Mouse (Mus musculus) 416B (cell line): Measurements from ENCODE around the gene Lnx2.
A peak's percentile ranks its signal among the peaks of the same experiment; 100 is the strongest.

Experiments
- DNase-seq: peaks from one replicate; pipeline ENCODE4 v3.0.0; 2011; ENCODE audit warnings: low read depth

Gene Lnx2

DNA sequence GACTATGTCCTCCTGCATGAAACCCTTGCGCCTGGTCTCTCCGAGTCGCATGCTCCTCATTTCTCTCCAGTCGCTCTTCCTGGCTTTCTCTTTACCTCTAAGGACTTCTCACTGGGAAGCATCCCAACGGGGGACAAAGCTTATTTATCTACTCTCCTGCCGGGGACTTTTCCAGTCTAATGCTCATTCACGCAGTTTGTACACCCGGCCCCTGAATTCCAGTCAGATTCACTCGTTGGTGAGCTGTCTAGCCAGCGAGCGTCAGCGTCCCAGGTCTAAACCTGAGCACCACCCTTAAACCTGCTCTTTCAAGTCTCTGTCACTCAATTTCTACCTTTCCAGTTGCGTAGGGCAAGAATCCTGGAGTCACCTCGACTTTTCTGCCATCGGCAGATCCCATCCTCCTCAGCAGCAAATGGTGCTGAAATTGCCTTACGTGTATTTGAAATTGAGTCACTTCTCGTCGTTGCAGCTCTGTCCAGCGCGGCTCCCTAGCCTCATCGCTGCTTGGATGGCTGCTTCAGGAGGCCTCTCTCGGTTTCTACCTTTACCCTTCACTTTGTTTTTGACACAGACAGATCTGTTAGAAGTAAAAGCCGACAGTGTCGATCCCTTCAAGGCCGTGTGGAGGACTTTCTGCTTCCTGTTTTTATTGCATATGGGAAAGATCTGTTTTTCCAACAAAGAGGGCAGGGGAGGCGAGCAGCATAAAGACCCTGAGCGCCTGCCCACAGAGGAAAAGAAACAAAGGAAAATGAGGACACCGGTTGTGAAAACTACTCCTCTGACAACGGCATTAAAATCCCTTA, 24.7 kb downstream of the Lnx2 start:
- no peak for DNase-seq

DNA sequence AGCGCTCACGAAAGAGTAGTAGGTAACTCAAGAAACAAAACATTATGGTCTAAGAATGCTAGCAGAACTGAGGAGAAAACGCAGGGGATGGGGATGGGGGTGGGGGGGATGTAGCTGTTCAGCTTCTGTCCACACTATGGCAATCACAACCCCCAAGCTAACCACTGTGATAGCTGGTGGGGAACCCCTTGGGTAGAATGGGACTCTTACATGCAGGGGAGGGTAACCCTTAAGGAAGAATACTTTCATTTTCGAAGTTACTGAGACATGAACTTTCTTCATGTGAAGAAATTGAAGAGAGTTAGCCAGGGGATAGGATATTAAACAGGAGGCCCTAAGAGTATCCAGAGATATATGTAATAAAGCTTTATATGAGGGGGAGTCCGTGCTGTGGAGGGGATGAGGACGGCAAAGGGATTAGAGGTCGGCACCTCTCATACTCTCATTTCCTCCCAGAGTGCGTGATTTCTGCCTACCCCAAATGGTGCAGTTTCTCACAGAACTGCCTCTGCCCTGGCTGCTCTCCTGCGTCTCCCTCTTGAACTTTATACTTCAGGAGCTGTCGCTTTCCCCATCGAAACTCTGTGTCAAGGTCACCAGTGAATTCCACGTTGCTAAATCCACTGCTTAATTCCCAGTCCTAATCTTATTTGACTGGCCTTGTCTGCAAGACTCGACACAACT, 25.4 kb downstream of the Lnx2 start:
- DNase-seq, result peak; percentile 54

DNA sequence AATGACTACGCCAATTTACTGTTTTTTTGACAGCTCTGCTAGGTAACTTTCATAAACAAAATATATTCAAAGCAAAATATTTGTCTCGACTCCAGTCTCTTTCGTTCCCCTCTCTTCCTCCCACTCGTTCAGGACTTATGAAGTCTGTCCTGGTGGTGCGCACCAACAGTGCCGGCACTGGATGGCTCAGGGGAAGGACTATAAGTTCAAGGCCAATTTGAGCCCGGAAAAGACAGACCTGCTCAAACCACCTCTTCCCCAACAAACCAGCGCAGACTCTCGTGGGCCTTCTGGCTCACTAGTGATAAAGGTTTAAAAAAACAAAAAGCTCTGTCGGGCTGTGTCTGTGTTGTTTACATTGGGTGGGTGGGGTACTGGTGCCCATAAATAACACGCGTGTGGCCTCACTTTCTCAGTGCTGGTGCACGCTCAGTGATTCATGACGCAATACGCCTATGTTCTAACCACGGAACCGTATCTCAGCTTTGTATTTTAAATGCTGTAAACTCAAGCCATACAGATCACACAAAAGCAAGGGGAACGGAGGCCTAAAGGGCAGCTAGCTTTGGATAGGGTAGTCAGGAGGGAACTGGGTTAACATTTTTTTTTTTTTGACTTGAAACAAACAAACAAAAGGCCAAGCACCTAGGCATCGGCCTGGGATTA, 26.7 kb downstream of the Lnx2 start:
- DNase-seq, result peak; percentile 79

DNA sequence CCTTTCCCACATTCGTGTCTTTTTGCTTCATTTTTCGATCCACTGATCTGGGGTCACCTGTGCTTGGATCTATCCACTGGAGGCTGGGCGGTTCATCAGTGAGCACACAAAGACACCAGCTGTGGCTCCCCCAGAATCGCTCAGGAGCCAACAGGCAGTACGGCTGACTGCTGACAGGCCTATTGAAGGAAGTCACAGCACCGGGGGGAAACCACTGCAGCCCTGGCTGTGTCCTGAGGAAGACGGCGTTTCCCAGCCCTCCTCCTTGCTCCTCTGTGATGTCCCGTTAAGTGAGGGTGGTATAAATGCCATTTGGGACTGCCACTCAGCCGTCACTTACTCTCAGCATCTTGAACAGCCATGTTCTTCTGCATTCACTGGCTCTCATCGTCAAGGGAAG, 30.5 kb downstream of the Lnx2 start:
- no peak for DNase-seq

DNA sequence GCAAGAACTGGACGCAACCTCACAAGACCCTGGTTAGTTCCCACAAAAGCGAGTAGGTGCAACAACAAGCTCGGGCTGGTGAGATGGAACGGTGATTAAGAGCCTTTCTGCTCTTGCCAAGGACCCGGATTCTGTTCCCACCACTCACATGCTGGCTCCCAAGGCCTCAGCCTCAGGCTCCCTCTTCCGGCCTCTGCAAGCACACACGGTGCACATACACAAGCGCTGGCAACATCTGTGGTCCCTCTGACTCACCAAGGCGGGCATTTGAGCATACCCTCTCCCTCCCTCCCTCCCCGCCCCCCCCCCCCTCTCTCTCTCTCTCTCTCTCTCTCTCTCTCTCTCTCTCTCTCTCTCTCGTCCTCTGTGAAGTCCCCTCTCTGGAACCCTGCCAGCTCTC, 31.1 kb downstream of the Lnx2 start:
- DNase-seq, result peak; percentile 28

DNA sequence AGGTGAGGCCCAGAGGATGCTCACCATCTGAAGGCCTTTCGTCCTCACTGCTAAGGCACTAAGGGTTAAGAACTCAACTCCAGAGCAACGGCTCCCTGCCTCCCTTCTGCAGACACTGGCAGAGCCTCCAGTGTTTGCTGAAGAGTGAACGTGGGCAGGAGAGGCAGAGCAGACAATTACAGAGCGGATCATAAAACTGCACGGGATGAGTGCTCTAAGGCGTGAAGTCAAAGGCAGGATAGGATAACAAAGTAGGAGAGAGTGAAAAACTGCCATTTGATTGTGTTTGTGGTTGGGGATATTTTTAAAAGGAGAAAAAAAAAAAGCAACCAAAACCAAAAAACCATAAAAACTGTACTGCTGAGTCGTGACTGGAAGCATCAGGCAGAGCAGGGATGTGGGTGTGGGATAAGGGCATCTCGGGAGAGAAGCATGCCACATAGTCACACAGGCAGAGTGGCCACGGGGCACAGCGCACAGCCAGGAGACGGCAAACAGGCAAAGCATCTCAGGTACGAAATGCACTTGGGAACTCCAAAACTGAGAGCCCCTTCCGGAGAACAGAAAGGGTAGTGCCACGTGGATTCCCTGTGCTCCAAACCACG, 33.0 kb downstream of the Lnx2 start:
- DNase-seq, result no peak

DNA sequence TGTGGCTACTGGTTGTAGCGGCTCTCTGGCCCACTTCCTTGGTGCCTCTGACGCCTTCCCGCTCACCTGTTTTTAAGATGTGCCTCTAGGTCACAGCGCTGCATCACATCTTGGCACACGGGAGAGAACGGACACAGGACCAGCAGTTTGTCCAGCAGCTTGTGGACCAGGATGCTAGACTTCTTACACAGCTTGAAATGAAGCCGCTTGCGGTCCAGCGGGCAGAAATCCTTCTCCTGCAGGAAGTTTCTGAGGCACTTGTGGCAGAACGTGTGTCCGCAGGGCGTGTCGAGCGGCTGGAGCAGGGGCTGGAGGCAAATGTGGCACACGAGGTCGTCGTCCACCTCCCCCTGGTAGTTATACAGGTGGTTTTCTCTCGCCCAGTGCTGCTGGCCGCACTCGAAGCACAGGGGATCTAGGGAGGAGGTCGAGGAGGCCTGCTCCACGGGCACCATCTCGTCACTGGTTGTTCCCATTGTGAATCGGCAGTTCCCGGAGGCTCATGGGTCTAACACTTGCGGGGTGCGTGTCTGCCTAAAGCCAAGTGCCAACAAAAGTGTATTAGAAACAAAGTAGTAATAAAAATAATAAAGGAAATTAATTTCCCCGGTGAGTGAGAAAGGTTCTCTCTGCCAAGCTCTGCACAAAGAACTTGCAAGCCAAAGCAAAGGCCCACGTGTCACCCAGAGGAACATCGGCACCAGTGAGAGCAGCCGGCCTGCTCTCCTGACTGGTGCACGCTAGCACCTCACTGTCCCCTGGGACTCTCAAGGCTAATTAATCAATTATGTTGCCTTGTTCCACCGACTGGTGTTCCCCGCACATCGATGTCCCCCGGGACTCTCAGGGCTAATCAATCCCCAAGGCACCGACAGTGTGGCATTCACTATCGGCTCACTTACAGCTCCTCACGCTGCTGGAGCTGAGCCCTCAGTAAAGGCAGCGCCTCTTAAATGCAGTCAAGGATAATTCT, 34.1 kb downstream of the Lnx2 start:
- DNase-seq, result no peak

DNA sequence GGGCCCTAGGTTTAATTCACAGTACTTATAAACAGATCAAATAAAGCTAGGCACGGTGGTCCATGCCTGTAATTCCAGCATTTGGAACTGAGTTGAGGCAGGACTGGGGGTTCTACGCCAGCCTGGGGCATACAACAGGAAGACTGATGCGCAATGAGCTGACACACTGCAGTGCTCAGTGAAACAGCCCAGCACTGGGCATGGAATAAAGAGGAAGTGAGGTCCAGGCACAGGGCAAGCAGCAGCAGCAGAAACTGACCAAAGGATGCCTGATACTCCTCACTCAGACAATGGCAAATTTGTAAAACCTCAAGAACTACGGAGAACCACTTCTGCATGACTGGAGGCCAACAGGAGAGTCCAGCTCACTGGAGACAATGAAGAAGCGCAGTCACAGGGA, 37.0 kb downstream of the Lnx2 start:
- peak; percentile 39 for DNase-seq

DNA sequence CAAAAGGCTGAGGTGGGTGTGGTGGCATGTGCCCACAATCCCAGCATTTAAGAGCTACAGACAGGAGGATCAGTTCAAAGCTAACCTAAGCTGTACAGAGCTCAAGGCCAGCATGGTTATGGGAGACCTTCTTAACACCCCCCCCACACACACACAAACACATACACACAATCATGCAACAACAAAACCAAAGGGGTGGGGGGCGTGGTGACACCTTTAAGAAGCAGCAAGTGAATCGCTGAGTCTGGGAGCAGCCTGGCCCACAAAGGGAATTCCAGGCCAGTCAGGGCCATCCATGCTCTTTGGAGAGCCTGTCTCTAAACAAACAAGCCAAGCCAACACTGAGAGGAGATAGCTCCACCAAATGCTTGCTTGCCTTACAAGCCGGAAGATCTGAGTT, 38.8 kb downstream of the Lnx2 start:
- DNase-seq, result no peak

DNA sequence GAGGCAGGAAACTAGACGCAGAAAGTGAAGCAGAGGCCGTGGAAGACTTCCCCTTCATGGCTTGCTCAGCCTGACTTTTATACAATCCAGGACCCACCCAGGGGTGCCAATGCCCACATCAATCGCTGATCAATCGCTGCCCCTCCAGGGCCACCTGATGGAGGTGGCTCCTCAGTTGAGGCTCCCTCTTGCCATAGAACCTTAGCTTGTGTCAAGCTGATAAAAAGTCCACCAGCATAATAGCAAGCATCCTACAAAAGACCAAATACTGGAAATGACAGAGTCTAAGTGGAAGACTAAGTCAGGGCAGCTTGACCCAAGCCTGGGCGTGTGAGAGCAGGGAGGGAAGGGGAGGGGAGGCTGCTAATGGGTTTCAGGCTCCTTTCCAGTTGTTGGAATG, 39.7 kb downstream of the Lnx2 start:
- DNase-seq, result no peak

DNA sequence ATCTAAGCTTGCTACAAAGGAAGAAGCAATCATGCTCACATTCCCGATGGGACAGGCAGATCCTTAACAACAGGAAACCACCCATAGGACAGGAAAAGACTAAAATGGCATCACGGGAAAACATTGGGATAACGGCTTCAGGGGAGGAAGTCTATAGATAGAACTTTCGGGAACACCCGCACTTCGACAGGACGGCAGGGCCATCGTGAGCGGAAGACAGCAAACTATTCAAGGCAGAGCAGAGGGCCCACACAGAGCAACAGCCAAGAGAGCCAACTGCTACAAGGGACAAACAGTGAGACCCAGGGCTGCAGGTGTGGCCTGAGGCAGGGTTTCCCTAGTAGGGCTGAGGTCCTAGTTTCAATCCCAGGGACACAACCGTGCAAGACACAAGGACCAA, 40.4 kb downstream of the Lnx2 start:
- DNase-seq, result no peak

DNA sequence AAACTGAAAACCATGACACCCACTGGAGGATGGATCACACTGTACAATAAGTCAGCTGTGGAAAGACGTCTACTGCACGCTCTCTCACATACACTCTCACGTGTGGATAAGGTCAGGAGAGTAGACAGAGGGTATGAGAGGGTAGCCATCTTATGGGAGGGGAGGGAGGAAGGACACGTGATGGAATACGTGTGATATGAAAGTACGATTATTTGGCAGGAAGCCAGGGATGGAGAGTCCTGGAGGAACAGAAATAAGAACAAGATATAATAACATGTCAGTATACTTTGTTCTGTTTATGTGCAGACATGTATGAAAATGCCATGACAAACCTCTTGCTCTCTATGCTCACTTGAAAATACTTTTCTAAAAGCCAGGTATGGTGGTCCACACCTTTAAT, 41.1 kb downstream of the Lnx2 start:
- no peak for DNase-seq

DNA sequence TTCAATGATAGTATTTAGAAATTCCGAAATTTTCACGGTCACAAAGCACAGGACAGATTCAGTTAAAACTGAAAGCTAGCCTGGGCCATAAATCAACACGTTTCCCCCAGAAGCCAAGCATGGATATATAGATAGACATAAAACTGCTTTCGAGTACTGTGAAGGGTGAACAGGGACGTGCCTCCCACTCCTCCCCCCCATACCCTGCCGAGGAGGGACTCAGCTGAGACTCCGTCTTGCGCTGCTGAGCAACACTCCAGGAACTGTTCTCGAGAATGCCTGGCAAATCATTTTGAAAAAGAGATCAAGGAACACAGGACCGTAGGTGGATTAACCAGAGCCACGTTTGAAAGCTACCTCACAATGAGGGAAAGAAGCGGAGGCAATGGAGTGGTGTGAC, 42.1 kb downstream of the Lnx2 start:
- no peak for DNase-seq

DNA sequence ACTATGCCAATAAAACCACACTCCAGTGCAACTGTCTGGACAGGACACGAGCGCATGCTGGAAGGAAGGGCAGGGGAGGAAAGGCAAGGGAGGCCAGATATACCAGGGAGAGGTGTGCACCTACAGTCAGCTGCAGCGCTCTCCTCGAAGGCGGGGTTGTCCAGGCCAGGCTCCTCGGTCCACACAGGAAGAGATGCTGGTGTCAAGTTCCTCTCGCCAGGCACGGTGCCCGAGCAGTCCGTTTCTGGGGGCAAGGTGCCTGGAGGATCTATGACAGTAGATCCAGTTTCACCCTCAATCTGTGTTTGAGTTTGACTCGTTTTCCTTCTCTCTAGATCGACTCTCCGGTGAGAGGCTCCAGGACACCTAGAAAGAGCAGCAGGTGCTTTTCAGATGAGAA, 43.2 kb downstream of the Lnx2 start:
- DNase-seq, result no peak

DNA sequence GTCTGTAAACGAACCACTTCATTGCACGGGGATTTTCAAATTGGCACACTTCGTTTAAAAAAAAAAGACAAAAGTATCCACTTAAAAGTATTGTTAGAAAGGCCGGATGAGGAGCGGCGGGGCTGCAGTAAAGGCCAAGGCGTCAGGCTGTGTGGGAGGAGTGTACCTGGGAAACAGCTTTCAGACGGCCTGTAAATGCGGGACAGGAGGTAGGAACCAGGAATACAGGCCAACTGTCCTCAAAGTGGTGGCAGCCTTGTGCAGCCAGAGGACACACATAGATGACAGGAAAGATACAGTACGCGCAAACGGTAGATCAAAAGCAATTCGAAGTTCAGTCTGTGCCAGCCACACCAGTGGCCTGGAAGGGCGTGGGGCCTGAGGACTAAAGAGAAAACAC, 45.1 kb downstream of the Lnx2 start:
- no peak for DNase-seq

DNA sequence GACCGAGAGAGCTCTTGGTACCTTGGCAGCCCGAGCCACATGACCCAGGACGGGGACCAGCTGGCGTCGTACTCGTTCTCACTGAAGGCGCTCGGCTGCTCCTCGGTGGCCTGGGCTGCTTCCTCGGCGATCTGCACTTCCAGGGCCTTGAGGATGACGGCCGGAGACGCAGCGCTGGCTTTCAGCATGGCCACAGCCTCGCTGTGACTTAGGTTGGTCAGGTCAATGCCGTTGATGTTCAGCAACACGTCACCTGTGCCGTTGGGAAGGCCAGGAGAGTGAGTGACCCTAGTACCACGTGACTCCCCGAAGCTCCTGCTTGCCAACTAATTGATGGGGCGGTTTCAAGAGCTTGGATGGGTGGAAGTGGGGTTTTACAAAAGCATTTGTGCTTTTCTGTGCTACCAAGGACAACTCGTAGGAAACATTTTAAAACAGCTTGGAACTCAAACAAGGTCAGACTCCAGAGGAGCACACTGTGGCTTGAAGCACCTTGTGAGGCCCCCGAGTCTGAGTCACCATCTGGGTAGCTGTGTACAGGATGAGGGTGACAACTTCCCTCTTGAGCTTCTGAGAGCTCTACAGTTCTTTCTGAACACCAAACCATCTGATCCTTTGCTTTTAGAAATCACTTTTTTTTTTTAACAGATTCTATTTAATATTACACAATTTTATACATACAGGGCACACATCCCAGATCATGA, 51.9 kb downstream of the Lnx2 start:
- peak; percentile 49 for DNase-seq

DNA sequence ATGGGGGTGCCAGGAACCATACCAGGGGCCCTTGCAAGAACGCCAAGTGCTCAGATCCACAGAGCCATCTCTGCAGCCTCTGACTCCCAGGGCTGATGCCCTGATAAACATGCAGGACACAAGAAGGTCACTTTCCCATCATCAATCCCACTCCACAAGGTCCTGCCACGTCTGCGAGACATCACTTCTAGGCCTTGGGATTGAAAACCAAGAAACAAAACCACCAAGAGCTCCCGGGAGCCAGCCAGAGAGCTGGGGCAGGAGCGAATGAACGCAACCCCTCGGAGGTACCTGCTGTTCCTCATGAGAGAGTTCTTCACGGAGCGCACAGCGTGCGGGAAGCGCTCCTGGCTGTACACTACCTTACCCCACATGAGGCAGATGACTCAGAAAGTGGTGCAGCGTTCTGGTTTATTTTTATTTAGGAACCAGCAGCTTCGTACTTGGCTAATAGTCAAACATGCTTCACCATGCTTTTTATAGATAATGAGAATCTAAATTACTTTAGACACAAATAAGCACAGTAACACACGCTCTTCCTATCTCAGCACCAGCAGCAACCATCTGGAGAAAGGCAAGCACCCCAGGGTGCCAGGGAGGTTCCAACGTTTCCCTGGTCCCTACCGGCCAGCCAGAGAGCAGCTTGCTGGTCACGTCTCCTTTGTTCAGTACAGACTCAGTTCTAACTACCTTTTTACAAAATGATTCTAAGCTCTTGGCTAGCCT, 53.0 kb downstream of the Lnx2 start:
- DNase-seq, result no peak

DNA sequence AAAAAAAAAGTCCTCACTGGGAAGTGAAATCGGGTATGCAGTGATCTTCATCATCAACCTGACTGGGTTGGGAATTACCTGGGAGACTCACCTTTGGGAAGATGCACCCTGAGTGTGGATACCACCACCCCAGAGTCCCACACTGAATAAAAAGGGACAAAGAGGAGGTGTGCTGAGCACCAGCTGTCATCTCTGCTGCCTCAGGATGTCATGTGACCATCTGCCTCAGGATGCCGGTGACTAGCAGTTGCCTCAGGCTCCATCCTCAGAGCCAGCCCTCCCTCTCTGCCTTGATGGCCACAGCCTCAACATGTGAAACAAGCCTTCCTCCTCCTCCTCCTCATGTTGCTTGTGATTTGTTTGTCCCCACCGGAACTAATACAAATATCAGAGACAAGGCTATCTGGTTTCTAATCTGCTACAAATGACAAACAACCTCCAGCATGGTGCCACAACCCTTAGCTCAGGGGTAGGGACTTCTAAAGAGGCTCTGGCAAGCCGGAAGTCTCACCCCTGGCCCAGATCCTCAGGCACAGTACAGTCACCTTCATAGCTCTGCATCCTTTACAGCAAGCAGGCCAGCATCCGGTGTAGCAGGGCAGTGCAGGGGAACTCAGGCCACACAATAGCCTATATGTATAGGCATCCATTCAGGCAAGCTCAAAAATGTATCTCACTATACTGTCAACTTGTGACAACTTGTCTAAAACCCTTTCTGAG, 54.7 kb downstream of the Lnx2 start:
- DNase-seq, result peak; percentile 24

DNA sequence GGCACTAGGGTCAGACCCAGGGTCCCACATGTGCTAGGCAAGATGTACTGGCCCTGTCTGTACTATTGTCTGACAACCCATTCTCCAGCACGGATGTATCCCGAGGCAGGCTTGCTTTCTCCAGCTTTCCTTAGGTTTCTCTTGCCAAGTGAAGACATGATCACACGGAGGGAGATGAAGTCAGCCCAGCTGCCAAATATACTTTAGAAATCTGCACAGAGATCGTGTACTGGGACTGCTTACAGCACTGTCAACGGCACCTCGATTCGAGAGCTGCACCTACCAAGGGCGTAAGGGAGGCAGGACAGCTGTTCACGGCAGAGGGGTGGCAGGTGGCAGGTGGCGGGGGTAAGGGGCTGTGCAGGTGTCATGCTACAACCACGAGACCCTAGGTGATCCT, 55.8 kb downstream of the Lnx2 start:
- no peak for DNase-seq

DNA sequence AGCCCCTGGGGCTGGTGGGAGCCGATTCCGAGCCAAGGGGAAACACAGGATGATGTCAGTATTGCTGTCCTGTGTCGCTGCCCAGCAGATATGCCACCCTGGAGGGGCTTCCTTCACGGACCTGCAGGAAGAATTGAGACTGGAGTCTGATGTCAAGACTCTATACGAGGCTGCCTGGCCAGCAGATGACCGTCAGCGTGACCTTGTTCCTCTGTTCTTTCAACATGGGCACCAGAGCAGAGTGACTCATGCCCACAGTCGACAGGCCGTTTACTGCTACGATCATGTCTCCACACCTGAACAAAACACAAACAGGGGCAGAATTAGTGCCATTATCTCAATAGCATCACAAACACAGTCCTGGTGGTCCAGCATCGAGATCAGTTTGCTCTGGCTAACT, 57.6 kb downstream of the Lnx2 start:
- no peak for DNase-seq
